Mouse (Mus musculus) embryonic facial prominence, embryonic 13.5 days (tissue): Measurements from ENCODE around the gene Hsf5. TPM values are rescaled to one million over a fixed set of nuclear protein-coding genes. Genes with fewer than 3 reads are reported as not detected.

ENCODE experiments used
- ATAC-seq: fragments of 200-750 bp; cut with Nextera tagmentation; 2 replicates; pipeline ENCODE4 v1.8.0; 2017; ENCODE audit warnings: low read depth; ENCODE audit not compliant: insufficient number of reproducible peaks, insufficient read depth, low FRiP score, low TSS enrichment
- H3K27ac ChIP-seq: fragments of 300-500 bp; sonication (generic); 2 replicates; pipeline ENCODE4 v1.5.1; 2015; ENCODE audit warnings: moderate library complexity, mild to moderate bottlenecking, inconsistent platforms
- H3K27me3 ChIP-seq: fragments of 300-500 bp; sonication (generic); 2 replicates; pipeline ENCODE4 v1.6.1; 2015; ENCODE audit warnings: mild to moderate bottlenecking, inconsistent platforms
- H3K36me3 ChIP-seq: fragments of 300-500 bp; sonication (generic); 2 replicates; pipeline ENCODE4 v1.6.1; 2015; ENCODE audit warnings: mild to moderate bottlenecking, inconsistent platforms
- H3K4me1 ChIP-seq: fragments of 300-500 bp; sonication (generic); 2 replicates; pipeline ENCODE4 v1.6.1; 2015; ENCODE audit warnings: inconsistent platforms
- H3K4me2 ChIP-seq: fragments of 300-500 bp; sonication (generic); 2 replicates; pipeline ENCODE4 v1.6.1; 2015; ENCODE audit warnings: moderate library complexity, mild to moderate bottlenecking, inconsistent platforms
- H3K4me3 ChIP-seq: fragments of 300-500 bp; sonication (generic); 2 replicates; pipeline ENCODE4 v1.5.1; 2015; ENCODE audit warnings: mild to moderate bottlenecking, inconsistent platforms
- H3K9ac ChIP-seq: fragments of 300-500 bp; sonication (generic); 2 replicates; pipeline ENCODE4 v1.6.1; 2015; ENCODE audit warnings: mild to moderate bottlenecking, inconsistent platforms
- H3K9me3 ChIP-seq: fragments of 300-500 bp; sonication (generic); 2 replicates; pipeline ENCODE4 v1.6.1; 2016; ENCODE audit warnings: inconsistent platforms
- WGBS: fragments of 180-500 bp; shearing (Covaris S2); methylation state at CpG from one replicate; pipeline ENCODE4 v1.1.7; 2015; ENCODE audit warnings: mixed read lengths; 5-methylcytosine and 5-hydroxymethylcytosine counted together
- polyA plus RNA-seq: library from polyadenylated mRNA; unstranded; fragments of >200 nt; fragmentation: Nextera tagmentation; extraction: Ambion mirVana; gene quantifications from 2 replicates; pipeline ENCODE4 v1.2.1, GENCODE M21; 2015

Hsf5 gene
- polyA plus RNA-seq, 1 experiment from 2014 or later, result 0.25 TPM

- Histone ChIP-seq H3K4me3 (no peak overlapping the region), H3K36me3 (no peaks in the 10 kb centered on the region), H3K9ac (no peak overlapping the region), H3K4me1 (no peaks in the 10 kb centered on the region), H3K27ac (no peak overlapping the region), H3K4me2 (no peak overlapping the region), H3K9me3 (no peaks in the 10 kb centered on the region), H3K27me3 (no peaks in the 10 kb centered on the region)
- 87% methylated on average over 4 of the region's 4 CpGs for WGBS
- no peak for ATAC-seq
Observed at GRCm38 (mm10) chr11:87698126-87698525, 81.2 kb downstream of the Hsf5 start.

GRCm38 (mm10) chr11:87701108-87701507, 84.1 kb downstream of the Hsf5 start:
- Histone ChIP-seq H3K27ac (no peak overlapping the region), H3K36me3 (no peaks in the 10 kb centered on the region), H3K9me3 (no peaks in the 10 kb centered on the region), H3K4me2 (no peak overlapping the region), H3K9ac (no peak overlapping the region), H3K4me1 (no peaks in the 10 kb centered on the region), H3K27me3 (no peaks in the 10 kb centered on the region), H3K4me3 (no peak overlapping the region)
- ATAC-seq, result no peak
- 84% methylated on average over 6 of the region's 6 CpGs for WGBS

GRCm38 (mm10) chr11:87701877-87702620, 85.1 kb downstream of the Hsf5 start:
- H3K9ac ChIP-seq, result no peak overlapping the region
- H3K36me3 ChIP-seq, result no peaks in the 10 kb centered on the region
- H3K27me3 ChIP-seq, result no peaks in the 10 kb centered on the region
- ATAC-seq, result no peak
- H3K4me1 ChIP-seq, result no peaks in the 10 kb centered on the region
- WGBS, result 76% methylated on average over 14 of the region's 14 CpGs
- no peak overlapping the region for H3K27ac ChIP-seq
- H3K4me2 ChIP-seq, result no peak overlapping the region
- H3K9me3 ChIP-seq, result no peaks in the 10 kb centered on the region
- H3K4me3 ChIP-seq, result no peak overlapping the region

GRCm38 (mm10) chr11:87703654-87704053, 86.7 kb downstream of the Hsf5 start:
- H3K27ac ChIP-seq, result no peak overlapping the region

GRCm38 (mm10) chr11:87704289-87704688, 87.3 kb downstream of the Hsf5 start:
- Histone ChIP-seq H3K36me3 (no peaks in the 10 kb centered on the region), H3K9me3 (no peaks in the 10 kb centered on the region), H3K9ac (no peak overlapping the region), H3K27ac (no peak overlapping the region), H3K27me3 (no peaks in the 10 kb centered on the region), H3K4me2 (no peak overlapping the region), H3K4me3 (no peak overlapping the region), H3K4me1 (peaks cover 13% of the 10 kb centered on the region)
- WGBS, result 85% methylated on average over 9 of the region's 9 CpGs
- ATAC-seq, result no peak

More at GRCm38 (mm10) chr11:87703654-87704053, 86.7 kb downstream of the Hsf5 start:
- no peak for ATAC-seq
- no peak overlapping the region for H3K4me3 ChIP-seq
- peaks cover 12% of the 10 kb centered on the region; the same call in 1 of the 2 replicates for H3K4me1 ChIP-seq
- no peaks in the 10 kb centered on the region for H3K9me3 ChIP-seq
- no peaks in the 10 kb centered on the region for H3K36me3 ChIP-seq
- no peak overlapping the region for H3K9ac ChIP-seq
- 88% methylated on average over 5 of the region's 5 CpGs for WGBS
- H3K27me3 ChIP-seq, result no peaks in the 10 kb centered on the region
- no peak overlapping the region for H3K4me2 ChIP-seq

GRCm38 (mm10) chr11:87707570-87707969, 90.6 kb downstream of the Hsf5 start:
- H3K4me2 ChIP-seq, result peak overlapping the region; percentile 11; the same call in 1 of the 2 replicates
- H3K9me3 ChIP-seq, result no peaks in the 10 kb centered on the region
- H3K4me1 ChIP-seq, result peaks cover 29% of the 10 kb centered on the region
- peak overlapping the region; percentile 51; the same call in 1 of the 2 replicates for H3K27ac ChIP-seq
- peaks cover 15% of the 10 kb centered on the region; the same call in 1 of the 2 replicates for H3K27me3 ChIP-seq
- H3K36me3 ChIP-seq, result no peaks in the 10 kb centered on the region
- WGBS, result 49% methylated on average over 8 of the region's 8 CpGs
- H3K4me3 ChIP-seq, result no peak overlapping the region
- no peak overlapping the region for H3K9ac ChIP-seq
- no peak for ATAC-seq

- Histone ChIP-seq H3K36me3 (no peaks in the 10 kb centered on the region), H3K9me3 (no peaks in the 10 kb centered on the region), H3K4me1 (peaks cover 29% of the 10 kb centered on the region), H3K4me2 (peak overlapping the region; percentile 62; the same call in 1 of the 2 replicates), H3K4me3 (no peak overlapping the region), H3K27ac (0 out of 2 replicates have a peak overlapping the region, but pooled peaks have one; percentile 72), H3K27me3 (peaks cover 15% of the 10 kb centered on the region; the same call in 1 of the 2 replicates), H3K9ac (no peak overlapping the region)
- ATAC-seq, result no peak
- WGBS, result 74% methylated on average over 5 of the region's 5 CpGs
Observed at GRCm38 (mm10) chr11:87708979-87709378, 92.0 kb downstream of the Hsf5 start.

Other genes with a start within 250 kb of the Hsf5 start
- gene Rad51c, start 212.2 kb upstream of the Hsf5 start, polyA plus RNA-seq, result 8.2 and 9.3 TPM in 2 replicates
- 0.04 and 0.26 TPM in 2 replicates for gene Tex14, start 212.1 kb upstream of the Hsf5 start, polyA plus RNA-seq
- not detected in 2 replicates for gene Gm11492, start 50.5 kb upstream of the Hsf5 start, polyA plus RNA-seq
- gene Sept4, start 48.3 kb upstream of the Hsf5 start, polyA plus RNA-seq, result 10.6 and 11.3 TPM in 2 replicates
- gene Mtmr4, start 25.0 kb upstream of the Hsf5 start, polyA plus RNA-seq, result 31.9 and 35.2 TPM in 2 replicates
- gene Rnf43, start 45.6 kb downstream of the Hsf5 start, polyA plus RNA-seq, result 7.1 and 8.7 TPM in 2 replicates
- gene Supt4a, start 120.4 kb downstream of the Hsf5 start, polyA plus RNA-seq, result 163 and 172 TPM in 2 replicates
- 4.9 and 5.3 TPM in 2 replicates for gene Tspoap1, start 143.4 kb downstream of the Hsf5 start, polyA plus RNA-seq
- gene Mpo, start 176.4 kb downstream of the Hsf5 start, polyA plus RNA-seq, result 1.9 and 6.1 TPM in 2 replicates
- 0.08 and 0.11 TPM in 2 replicates for gene Lpo, start 211.1 kb downstream of the Hsf5 start, polyA plus RNA-seq
- gene Mks1, start 236.1 kb downstream of the Hsf5 start, polyA plus RNA-seq, result 17.0 and 17.9 TPM in 2 replicates